Mouse (Mus musculus): ENCODE measurements at regions not wholly inside any gene's neighbourhood (a gene's known extent, or its start where the extent isn't known, plus 50 kb on each side); places are given as distances from the start of the nearest gene placed in this dataset.
"Not testable (repeated sequence)": the region's sequence is repeated elsewhere in the genome, so short reads cannot be mapped to it uniquely, and the experiment has no call there.

DNA sequence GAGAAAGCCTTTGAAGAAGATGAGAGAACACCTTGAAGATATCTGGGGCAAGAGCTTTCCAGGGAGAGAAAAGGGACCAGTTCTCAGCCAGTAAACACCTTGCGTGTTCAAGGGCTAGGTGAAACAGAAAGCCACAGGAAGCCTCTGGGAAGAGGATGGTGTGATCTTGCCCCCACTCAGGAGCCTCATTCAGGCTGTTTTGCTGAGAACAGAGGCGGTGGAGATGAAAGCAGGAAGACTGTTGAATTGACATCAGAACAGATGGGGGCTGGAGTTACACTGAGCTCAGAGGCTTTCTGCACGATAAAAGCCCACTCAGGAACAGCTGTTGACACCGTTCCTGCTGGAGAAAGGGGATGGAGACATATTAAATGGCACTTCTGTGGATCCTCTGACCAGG is 262.5 kb downstream of the Dad1 start:
- no peak for DNase-seq

DNA sequence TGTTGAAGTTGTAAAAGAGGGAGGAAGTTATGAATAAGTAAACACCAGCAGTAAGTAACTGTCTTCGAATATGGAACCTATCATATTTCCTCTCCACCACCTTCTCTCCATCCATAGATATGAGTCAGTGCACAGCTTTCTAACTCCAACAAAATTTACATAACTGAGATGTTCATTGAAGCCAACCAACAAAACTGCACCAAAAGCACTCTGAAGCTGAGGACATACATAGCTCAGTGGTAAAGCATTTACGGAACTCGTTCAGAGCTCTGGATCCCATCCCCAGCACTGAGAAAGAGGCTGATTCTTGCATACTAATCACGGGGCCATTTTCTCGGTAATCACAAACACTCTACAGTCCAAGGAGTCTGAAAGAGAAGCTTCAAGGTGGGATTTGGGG is 273.1 kb downstream of the Dad1 start:
- DNase-seq, result no peak

DNA sequence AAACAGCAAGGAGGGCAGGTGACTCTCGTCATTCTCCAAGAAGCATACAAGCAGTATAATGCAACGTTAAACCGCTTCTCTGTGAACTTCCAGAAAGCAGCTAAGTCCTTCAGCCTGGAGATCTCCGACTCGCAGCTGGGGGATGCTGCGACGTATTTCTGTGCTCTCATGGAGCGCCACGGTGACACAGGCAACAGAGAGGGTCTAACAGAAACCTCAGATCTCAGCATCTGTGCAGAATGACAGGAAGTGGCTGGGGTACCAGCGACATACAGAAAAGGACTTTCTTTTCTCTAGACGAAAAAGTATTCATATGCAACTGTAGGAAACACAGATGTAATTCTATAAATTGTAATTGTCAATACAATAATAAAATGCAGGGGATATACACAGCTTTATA is 292.5 kb downstream of the Dad1 start:
- not testable (repeated sequence) for DNase-seq

DNA sequence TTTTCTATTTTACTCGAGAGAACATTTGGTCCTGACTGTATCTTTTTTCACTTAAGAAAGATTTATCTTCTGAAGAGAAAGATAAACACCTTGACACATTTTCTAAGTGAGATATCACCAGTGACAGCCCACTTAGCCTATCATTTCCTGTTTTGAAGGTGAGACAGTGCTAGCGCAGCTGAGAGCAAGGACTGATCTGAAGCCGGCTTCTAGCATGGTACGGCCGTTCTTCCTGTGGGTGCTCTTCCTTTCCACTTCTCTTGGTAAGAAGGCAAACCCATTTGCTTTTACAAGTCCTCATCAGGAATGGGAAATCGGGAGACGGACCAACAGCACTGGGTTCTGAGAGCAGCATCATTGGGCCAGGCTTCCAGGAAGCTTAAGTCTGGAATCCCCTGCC is 293.1 kb downstream of the Dad1 start:
- DNase-seq, result no peak

DNA sequence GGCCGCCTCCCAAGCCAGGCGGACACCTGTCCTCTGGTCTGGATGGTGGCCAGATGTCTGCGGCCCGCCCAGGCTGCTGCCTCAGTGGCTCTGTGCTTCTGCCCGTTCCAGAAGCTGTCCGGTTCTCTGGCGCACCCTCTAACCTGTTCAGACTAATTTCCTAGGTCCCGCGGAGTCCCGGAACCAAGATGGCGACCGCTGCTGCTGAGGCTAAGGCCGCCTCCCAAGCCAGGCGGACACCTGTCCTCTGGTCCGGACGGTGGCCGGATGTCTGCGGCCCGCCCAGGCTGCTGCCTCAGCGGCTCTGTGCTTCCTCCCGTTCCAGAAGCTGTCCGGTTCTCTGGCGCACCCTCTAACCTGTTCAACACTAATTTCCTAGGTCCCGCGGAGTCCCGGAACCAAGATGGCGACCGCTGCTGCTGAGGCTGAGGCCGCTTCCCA is 318.1 kb downstream of the Dad1 start:
- peak; percentile 76 to 78 for DNase-seq

DNA sequence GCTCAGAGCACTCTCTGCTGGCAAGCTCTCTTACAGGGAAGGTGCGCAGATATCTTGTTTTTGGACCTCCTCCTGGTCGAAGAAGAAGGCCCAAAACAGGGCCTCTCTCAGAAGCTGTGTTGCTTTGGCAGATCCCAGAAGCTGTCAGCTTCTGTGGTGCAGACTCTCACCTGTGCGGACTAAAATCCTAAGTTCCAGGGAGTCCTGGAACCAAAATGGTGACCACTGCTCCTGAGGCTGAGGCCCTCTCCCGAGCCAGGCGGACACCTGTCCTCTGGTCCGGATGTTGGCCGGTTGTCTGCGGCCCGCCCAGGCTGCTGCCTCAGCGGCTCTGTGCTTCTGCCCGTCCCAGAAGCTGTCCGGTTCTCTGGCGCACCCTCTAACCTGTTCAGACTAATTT is 318.6 kb downstream of the Dad1 start:
- peak; percentile 57 to 64 for DNase-seq

DNA sequence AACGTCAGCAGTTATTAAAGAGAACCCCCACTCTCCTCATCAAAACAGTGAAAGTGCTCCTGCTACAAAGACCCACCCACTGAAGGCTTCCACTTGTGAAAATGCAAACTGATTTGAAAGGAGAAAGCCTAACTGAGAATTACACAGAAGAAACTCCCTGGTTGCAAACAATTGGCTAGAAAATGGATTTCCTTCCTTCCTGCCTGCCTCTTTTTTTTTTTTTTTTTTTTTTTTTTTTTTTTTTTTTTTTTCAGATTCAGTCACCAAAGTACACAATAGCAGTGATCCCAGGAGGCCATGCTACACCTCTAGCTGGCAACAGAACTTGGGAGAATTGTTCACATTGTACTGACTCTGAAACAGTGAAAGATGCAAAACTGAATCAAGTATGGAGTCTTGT is 343.0 kb downstream of the Dad1 start:
- no peak for DNase-seq

DNA sequence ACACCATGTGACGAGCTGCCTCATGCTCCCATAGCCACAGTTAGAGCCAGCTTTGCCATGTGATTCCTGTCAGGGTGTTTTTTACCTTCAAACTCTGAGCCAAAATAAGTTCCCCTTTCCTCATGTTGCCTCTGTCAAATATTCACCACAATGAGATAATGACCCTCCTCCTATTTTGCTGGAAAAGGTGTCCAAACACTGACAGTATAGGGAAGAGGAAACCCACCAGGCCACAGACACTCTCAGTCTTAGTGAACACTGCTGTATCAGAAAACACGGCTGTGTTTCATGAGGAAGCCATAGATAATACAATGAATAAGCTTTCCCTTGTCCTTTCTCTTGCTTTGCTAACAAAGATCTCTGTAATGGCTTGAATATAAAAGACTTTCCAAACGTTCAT is 349.3 kb downstream of the Dad1 start:
- DNase-seq, result no peak

DNA sequence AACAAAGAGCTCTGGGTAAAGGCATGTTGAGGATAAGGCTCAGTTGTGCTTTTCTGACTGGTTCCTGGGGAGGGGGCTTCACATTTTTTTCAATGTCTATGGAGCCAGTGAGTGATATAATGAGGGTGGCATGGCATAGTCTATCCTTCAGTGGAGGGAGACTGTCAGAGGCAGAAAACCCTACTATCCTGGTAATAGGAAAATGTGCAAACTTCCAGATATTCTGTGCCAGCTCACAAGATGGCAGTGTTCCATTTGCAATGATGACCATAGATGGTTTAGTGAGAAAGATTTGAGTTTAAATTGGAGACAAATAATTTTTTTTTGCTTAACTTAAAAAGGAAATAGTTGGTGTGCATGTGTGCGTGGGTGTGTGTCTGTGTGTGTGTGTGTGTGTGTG is 352.8 kb downstream of the Dad1 start:
- DNase-seq, result no peak

DNA sequence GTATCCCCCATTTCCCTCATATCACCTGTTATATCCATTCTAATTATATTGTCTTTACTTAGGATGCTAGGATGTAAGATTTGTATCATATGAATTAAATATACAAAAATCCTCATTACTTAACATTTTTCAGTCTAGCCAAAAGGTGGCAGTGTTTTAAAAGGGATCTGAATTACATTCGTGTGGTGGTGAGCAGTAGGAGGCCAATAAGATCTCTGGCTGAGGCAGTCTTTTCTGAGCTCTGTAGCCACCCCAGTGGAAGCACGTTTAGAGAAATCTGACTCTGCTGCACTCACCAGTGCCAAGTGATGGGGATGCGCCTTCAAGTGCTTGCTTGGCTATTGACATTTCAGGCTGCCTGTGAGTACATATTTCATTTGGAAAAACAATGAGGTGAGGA is 372.6 kb downstream of the Dad1 start:
- DNase-seq, result no peak

DNA sequence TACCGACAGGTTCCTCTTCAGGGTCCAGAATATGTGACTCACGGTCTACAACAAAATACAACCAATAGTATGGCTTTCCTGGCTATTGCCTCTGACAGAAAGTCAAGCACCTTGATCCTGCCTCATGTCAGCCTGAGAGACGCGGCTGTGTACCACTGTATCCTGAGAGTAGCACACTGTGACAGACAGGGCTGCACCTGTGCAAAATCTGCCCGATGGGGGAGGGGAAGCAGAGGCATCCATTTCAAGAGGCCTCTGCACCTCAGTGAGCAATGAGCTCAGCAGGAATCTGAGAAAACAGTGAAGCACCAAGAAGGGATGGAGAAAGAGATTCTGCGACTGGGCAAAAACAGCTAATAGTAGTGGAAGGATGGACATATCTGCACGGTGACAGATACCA is 377.3 kb downstream of the Dad1 start:
- no peak for DNase-seq

DNA sequence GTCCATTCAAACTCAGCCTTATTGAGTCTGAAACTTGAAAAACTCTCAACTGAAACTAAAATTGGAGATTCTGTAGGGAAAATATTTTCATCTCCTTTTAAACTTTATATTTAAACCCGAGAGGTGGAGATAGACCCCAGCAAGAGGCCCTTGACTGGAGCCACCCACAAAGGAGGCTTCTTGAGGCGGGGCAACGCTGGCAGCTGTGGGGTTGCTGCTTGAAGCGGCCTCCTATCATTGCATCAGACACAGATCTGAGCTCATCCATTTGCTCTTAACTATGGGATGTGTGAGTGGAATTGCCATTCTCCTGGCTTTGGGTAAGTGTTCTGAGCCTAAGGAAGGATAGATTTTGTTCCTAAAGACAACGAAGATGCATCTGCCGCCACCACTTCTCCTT is 378.2 kb downstream of the Dad1 start:
- no peak for DNase-seq

DNA sequence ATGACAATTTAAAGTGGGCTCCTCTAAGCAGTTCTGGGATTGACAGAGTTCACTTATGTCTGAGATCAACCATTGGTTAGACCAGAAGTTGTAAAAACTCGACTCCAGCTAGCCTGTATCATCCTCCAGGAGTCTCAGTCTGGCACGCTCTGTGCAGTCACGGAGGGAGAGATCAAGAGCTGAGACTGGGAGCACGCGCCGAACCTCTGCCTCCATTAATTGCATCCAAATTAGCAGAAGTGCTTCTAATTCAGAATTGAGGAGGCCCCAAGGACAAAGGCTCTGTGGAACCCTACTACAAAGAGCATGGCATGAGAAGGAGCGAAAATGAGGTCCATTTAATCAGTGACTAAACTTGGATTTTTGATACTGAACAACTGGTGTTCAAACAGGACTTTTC is 406.9 kb downstream of the Dad1 start:
- no peak for DNase-seq

DNA sequence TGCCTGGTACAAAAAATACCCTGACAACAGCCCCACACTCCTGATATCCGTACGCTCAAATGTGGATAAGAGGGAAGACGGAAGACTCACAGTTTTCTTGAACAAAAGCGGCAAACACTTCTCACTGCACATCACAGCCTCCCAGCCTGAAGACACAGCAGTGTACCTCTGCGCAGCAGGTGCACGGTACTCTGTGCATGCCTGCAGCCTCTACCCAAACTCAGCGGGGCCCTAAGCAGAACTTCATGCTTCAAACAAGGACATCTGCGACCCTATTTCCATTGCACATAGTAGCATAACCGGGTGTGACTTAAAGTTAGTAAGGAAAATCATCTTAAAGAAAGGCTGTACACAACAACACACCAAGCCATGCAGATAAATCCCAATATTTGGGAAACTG is 408.3 kb downstream of the Dad1 start:
- DNase-seq, result no peak

DNA sequence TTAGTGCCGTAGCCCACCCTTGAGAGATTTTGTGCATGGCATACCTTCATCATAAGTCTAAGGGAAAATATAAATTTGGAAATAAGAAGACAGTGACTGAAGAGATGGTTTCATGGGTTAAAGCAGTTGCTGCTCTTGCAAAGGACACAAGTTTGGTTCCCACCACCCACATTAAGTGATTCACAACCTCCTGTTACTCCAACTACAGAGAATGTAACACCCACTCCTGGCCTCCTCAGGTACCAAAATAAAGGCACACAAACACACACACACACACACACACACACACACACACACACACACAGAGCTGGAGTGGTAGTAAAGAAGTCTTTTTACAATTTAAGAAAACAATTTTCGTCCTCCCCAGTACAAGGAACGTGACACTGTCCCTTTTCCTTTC is 421.4 kb downstream of the Dad1 start:
- no peak for DNase-seq

DNA sequence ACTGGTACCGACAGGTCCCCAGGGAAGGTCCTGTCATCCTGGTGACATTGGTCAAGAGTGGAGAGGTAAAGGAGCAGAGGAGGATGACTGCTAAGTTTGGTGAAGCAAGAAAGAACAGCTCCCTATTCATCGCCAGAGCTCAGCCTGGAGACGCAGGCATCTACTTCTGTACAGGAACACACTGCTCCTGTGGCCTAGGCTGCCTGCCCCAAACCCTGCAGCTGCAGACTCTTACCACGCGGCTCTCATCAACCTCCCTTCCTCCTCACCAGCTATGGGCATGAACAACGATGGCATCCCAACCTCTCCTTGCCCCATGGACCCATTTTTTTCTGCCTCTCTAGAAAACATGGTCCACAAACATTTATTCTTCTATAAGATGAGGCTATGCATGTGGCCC is 422.3 kb downstream of the Dad1 start:
- no peak for DNase-seq

DNA sequence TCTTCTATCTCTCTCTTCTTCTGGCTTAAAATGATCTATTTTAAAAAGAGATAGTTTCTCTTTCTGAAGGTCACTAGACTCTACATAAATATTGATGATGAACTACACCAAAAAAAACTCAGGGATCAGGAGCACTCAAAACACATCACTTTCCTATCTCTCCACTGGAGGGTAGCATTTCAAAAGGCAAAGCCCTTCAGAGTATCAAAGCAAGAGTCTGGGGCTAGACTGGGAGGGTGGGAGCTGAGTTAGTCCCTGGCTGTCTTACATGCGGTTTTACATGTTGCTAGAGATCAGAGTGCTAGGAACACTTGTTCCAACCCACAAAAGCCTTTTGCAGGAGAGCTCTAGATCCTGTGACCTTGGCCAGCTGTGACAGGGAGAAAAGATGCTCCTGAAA is 423.2 kb downstream of the Dad1 start:
- DNase-seq, result no peak

DNA sequence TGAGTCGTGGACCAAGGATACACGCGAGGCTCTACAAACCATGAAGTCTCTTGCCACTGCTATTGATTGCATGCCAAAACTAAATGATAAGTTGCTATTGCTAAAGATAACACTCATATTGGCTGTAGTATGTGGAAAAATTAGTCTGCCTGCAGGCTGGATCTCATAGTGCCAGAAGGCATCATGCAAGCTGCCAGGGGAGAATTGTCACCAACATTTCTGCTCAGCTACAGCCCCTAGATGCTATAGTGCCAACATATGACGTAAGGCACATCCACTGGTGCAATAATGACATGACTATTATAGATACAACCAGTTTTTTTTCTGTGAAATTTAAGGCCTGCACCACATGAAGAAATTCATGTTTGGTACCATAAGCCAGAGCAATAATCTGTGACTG is 427.1 kb downstream of the Dad1 start:
- DNase-seq, result no peak

DNA sequence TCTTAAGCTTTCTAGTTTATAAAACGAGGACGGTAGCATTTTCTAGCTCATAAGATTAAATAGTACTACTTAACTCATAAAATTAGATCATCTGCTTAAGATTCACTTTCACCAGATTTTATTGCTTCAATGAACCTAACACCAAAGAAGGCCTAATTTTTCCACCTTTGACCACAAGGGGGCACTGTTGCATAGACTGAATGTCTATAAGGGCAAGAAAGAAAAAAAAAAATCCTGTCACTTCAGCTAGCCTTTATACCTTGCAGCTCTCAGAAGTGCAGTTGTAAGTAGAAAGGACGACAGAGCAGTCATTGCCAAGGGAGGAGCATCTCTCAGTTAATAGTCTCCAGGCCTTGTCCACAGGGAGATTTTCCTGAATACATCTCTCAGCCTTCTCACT is 447.7 kb downstream of the Dad1 start:
- DNase-seq, result peak; percentile 24 to 74

DNA sequence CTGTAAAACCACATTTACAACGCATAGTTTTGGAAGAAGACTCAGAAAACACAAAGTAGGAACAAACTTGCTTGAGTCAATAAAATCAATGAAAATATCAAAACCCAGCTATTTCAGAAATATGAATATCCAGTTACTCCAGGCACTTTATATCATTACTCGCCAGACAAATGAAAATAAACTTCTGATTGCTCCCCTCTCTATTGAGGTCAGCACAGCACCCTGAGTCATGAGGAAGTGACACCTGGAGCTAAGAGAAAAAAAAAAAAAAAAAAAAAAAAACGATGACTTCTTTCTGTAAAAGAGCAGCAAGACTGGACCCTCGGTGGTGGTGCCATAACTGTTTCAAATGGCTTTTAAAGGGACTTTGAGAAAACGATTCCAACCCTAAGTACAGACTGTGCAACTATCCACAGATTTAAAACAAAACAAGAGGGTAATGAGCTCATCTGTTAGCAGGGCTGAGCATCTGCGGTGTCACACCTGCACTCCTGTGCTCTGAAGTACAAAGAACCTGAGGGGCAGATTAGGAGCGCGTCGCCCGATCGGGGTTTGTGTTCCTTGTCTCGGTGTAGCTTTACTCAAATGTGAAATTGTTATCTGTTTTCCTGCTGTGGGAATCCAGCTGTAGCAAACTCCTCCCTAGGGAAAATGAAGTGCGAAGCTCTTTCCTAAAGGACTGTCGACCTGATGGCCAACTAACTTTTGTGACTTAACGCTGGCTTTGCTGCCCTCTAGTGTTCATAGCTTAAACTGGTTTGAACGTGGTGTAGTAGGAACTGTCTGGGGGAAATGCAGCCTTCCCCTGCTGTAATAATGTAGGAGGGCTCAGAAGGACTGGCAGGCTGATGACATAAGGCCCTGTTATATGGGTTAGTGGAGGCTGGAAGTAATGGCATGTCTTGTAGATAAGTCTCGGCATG is 449.9 kb downstream of the Dad1 start:
- DNase-seq, result peak; percentile 9 to 49

DNA sequence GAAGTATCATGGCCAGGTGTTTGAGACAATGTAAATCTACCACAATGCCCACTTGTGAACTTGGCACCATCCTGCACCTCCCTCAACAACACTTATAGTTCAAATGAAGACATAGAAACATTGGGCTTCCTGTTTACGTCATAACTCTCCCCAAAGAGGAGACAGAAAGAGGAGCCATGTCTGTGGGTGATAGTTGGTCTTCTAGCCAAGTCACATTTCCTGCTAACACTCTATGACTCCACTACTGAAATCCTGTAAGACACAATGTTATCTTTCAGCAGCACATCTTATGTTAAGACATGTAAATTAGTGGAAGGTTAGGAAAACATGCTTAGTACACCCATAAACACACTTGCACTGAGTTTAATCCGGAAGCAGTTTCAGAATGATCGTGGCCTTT is 451.4 kb downstream of the Dad1 start:
- DNase-seq, result no peak

DNA sequence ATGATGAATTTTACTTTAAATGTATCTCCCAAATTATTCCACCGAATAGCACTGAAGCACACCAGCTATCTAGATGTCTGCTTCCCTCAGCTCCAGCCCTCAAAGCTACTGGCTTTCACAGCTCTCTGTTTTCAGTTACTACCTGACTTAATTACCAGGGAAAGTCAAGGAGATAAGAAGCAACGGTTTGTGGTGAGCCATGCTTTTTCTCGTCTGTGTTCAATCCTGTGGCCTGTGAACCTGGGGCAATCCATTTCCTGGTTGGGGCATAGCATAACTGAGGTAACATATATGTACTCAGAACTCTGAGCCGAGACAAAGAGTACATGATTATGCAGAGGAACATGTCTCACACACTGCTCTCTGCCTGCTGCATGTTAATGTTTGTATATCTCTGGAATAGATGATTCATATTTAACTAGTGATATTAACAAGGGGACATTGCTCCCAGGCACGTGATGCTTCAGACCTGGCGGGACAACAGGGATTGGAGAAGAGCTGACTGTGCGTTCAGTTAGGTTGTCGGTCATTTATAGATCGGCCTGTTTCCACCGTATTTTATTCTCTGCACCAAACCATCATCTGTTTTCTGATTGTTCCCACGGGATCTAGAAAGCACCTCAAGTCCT is 453.3 kb downstream of the Dad1 start:
- DNase-seq, result no peak

DNA sequence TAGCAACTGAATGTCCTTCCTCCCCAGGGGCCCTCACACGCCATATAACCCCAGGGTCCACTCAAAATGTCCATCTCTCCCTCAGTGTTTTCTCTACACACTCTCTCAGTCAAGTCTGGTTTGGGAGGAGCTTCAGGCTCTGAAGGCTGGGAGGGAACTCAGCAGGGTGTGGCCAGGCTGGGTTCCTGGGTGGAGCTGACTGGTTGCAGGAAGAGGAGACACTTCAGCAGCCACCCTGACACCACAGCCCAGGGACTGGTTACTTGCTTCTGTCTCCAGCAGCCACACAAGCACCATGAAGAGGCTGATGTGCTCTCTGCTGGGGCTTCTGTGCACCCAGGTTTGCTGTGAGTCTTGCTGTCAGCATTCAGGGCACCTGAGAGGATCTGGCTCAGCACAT is 458.7 kb downstream of the Dad1 start:
- DNase-seq, result not testable (repeated sequence)

DNA sequence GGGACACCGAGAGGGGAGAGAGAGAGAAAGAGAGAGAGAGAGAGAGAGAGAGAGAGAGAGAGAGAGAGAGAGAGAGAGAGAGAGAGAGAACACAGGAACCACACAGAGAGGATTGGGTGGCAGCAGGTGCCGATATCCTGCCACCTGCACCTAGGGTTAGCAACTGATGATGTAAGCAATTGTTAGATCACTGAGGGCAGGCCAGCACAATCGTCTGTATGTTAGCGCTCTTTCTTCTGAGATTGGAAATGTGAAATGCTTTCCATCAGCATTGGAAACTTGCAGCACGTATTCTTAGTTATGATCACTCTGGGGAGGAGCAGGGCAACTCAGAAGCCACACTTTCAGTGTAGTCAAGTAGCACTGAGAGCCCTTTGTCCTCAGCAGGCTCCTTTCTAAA is 459.4 kb downstream of the Dad1 start:
- no peak for DNase-seq

DNA sequence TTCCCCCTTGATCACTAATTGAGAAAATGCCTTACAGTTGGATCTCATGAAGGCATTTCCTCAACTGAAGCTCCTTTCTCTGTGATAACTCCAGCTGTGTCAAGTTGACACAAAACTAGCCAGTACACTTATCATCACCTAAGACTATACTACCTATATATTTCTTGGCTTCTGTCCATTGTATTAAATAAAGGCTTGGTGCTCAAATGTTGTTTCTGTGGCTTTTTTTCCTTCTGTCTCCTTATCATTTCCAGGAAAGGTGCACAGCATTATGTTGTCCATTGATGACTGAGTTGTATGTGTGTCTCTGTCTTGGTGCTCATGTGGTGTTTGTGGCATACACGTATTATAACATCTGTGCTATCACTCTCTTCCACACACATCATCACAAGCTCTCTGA is 461.5 kb downstream of the Dad1 start:
- DNase-seq, result not testable (repeated sequence)
